Mouse (Mus musculus) neural tube, embryonic 13.5 days (tissue): ENCODE results near the gene Col7a1. TPM values are rescaled to one million over a fixed set of nuclear protein-coding genes. Genes with fewer than 3 reads are reported as not detected.

Experiments
- ATAC-seq: fragments of 200-750 bp; cut with Nextera tagmentation; 2 replicates; pipeline ENCODE4 v1.8.0; 2017; ENCODE audit warnings: low read depth, mild to moderate bottlenecking, moderate TSS enrichment, moderate library complexity
- H3K27ac ChIP-seq: fragments of 300-500 bp; sonication (generic); replicated peaks from 2 replicates; pipeline ENCODE4 v1.5.1; 2015; ENCODE audit warnings: moderate library complexity, mild to moderate bottlenecking, inconsistent platforms
- H3K27me3 ChIP-seq: fragments of 300-500 bp; sonication (generic); 2 replicates; pipeline ENCODE4 v1.6.1; 2015; ENCODE audit warnings: mild to moderate bottlenecking, inconsistent platforms
- H3K36me3 ChIP-seq: fragments of 300-500 bp; sonication (generic); 2 replicates; pipeline ENCODE4 v1.6.1; 2015; ENCODE audit warnings: mild to moderate bottlenecking, inconsistent platforms
- H3K4me1 ChIP-seq: fragments of 300-500 bp; sonication (generic); replicated peaks from 2 replicates; pipeline ENCODE4 v1.6.1; 2015; ENCODE audit warnings: inconsistent platforms
- H3K4me2 ChIP-seq: fragments of 300-500 bp; sonication (generic); 2 replicates; pipeline ENCODE4 v1.6.1; 2015; ENCODE audit warnings: inconsistent platforms, mild to moderate bottlenecking, moderate library complexity
- H3K4me3 ChIP-seq: fragments of 300-500 bp; sonication (generic); 2 replicates; pipeline ENCODE4 v1.5.1; 2015; ENCODE audit warnings: mild to moderate bottlenecking, inconsistent platforms
- H3K9ac ChIP-seq: fragments of 300-500 bp; sonication (generic); 2 replicates; pipeline ENCODE4 v1.6.1; 2015; ENCODE audit warnings: moderate library complexity, mild to moderate bottlenecking, inconsistent platforms
- H3K9me3 ChIP-seq: fragments of 300-500 bp; sonication (generic); 2 replicates; pipeline ENCODE4 v1.6.1; 2016; ENCODE audit warnings: inconsistent platforms
- WGBS: fragments of 180-500 bp; shearing (Covaris S2); methylation state at CpG from one replicate; pipeline ENCODE4 v1.1.7; 2015; 5-methylcytosine and 5-hydroxymethylcytosine counted together
- polyA plus RNA-seq: library from polyadenylated mRNA; unstranded; fragments of >200 nt; fragmentation: Nextera tagmentation; extraction: Ambion mirVana; gene quantifications from 2 replicates; pipeline ENCODE4 v1.2.1, GENCODE M21; 2015

Gene Col7a1
- polyA plus RNA-seq, 1 experiment from 2014 or later: 2.2 TPM

- Histone ChIP-seq H3K9ac (no peak overlapping the region), H3K36me3 (no peaks in the 10 kb centered on the region), H3K4me3 (no peak overlapping the region), H3K27me3 (no peaks in the 10 kb centered on the region), H3K4me1 (peaks cover 15% of the 10 kb centered on the region), H3K27ac (no peak overlapping the region), H3K4me2 (no peak overlapping the region; the same call in 1 of the 2 replicates), H3K9me3 (no peaks in the 10 kb centered on the region)
- ATAC-seq: no peak
- WGBS: 21% methylated on average over 15 of the region's 15 CpGs
Observed at GRCm38 (mm10) chr9:108987704-108988350, 34.4 kb downstream of the Col7a1 start.

DNA sequence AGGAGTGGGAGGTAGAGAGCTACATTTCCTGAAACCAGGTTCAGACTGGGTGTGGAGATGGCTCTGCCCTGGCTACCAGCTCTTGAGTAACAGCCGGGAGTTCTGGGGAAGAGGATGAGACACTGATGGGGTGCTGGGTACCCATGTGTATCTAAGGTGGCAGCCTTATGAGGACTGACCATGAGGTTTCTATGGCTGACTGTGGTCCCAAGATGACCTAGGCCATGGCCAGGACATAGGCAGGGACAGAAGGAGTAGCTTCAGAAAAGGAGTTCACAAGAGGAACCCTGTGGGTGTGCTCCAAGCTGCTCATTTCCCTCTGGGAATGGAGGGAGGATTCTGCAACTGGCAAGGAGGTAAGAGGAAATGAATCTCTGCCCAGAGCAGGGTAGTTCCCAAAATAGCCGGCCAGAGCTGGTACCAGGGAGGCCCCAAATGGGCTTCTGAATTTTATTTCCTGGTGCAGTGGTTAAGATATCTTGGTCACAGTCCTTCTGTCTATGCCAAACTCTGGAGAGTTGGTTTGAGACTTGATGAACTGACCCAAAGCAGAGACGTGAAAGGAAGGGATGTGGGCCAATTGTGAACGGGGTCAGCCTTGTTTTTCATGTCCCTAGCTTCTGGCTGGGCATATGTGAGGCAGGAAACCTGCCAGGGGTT, 36.5 kb downstream of the Col7a1 start:
- WGBS: 85% methylated on average over 4 of the region's 4 CpGs
- H3K36me3 ChIP-seq: no peaks in the 10 kb centered on the region
- no peak for ATAC-seq
- no peak overlapping the region for H3K27ac ChIP-seq
- no peaks in the 10 kb centered on the region for H3K9me3 ChIP-seq
- H3K4me3 ChIP-seq: no peak overlapping the region
- no peaks in the 10 kb centered on the region for H3K27me3 ChIP-seq
- H3K4me2 ChIP-seq: no peak overlapping the region
- peaks cover 20% of the 10 kb centered on the region for H3K4me1 ChIP-seq
- no peak overlapping the region for H3K9ac ChIP-seq

DNA sequence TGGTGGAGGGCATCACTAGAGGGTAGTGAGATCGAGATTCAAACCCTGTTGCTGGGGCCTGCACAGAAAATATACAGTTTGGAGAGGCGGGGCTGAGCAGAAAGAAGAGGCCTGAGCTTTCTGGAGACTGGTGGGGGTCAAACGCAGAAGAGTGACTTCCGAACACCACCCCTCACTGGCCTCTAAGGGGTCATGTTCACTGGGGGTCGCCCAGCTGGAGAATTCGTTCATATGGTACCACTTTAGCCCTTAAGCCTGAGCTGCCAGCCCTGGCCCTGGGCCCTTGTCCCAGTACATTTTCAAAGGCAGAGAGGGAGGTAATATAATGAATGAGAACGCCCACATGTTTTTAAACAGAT, 37.1 kb downstream of the Col7a1 start:
- H3K9me3 ChIP-seq: no peaks in the 10 kb centered on the region
- no peaks in the 10 kb centered on the region for H3K36me3 ChIP-seq
- H3K27me3 ChIP-seq: no peaks in the 10 kb centered on the region
- WGBS: 83% methylated on average over 7 of the region's 7 CpGs
- ATAC-seq: no peak
- H3K4me2 ChIP-seq: no peak overlapping the region
- H3K27ac ChIP-seq: no peak overlapping the region; the same call in 1 of the 2 replicates
- H3K4me3 ChIP-seq: no peak overlapping the region
- H3K4me1 ChIP-seq: peaks cover 25% of the 10 kb centered on the region
- H3K9ac ChIP-seq: no peak overlapping the region

- peaks cover 31% of the 10 kb centered on the region for H3K4me1 ChIP-seq
- WGBS: 1% methylated on average over 31 of the region's 31 CpGs
- peak within 1 kb of the TSS; percentile 85 for H3K27ac ChIP-seq
- H3K27me3 ChIP-seq: no peaks in the 10 kb centered on the region
- no peaks in the 10 kb centered on the region for H3K36me3 ChIP-seq
- ATAC-seq: peak; percentile 95
- no peaks in the 10 kb centered on the region for H3K9me3 ChIP-seq
- H3K4me3 ChIP-seq: peak within 1 kb of the TSS; percentile 58
- H3K4me2 ChIP-seq: peak within 1 kb of the TSS; percentile 71
- peak within 1 kb of the TSS; percentile 83 for H3K9ac ChIP-seq
Observed at GRCm38 (mm10) chr9:108991428-108992084, 38.2 kb downstream of the Col7a1 start, which contains the start of gene Pfkfb4. Gene Pfkfb4 (plus strand): TSS chr9:108991778.

- 14% methylated on average over 18 of the region's 18 CpGs for WGBS
- Histone ChIP-seq H3K9ac (peak overlapping the region; percentile 83), H3K4me3 (peak overlapping the region; percentile 58), H3K4me2 (peak overlapping the region; percentile 71), H3K4me1 (peaks cover 31% of the 10 kb centered on the region), H3K36me3 (no peaks in the 10 kb centered on the region), H3K27me3 (no peaks in the 10 kb centered on the region), H3K9me3 (no peaks in the 10 kb centered on the region), H3K27ac (peak overlapping the region; percentile 70)
- no peak; the same call in 1 of the 2 replicates for ATAC-seq
Observed at GRCm38 (mm10) chr9:108992085-108992469, 38.7 kb downstream of the Col7a1 start.

DNA sequence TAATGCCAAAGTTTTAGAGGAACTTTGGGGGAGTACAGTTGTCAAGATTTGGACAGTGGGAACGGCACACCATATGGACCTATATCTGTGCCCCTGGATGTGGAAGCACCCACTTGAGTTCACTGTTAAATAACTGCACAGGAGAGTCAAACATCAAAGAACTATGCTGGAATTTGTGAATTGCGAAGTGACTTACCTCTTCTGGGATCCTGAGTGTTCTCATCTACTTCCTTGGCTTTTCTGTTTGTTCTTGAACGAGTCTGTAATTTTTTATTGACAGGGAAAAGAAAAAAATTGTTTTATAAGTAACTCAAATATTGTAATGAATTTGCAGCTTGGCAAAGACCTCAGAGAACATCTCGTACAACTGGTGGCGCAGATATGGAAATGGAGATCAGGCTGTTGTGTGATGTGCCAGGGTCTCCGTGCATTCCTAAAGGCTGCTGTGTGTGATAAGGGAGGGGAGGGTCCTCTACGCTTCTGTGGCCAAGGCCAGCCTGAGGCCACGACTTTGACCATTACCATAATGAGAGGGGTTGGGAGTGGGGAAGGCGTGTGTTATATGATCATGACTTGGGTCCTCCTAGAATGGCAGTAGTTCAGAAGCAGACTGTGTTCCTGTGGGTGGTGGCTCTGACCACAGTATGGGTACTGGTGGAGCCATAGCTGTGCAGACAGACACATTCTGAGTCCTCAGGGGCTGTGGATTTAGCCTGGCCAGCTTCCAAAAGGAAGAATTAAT, 39.4 kb downstream of the Col7a1 start:
- H3K27ac ChIP-seq: no peak overlapping the region
- H3K4me2 ChIP-seq: peak overlapping the region; percentile 71
- H3K9ac ChIP-seq: peak overlapping the region; percentile 83; the same call in 1 of the 2 replicates
- peaks cover 31% of the 10 kb centered on the region for H3K4me1 ChIP-seq
- no peaks in the 10 kb centered on the region for H3K9me3 ChIP-seq
- H3K36me3 ChIP-seq: no peaks in the 10 kb centered on the region
- H3K27me3 ChIP-seq: no peaks in the 10 kb centered on the region
- peak overlapping the region; percentile 58 for H3K4me3 ChIP-seq
- 89% methylated on average over 9 of the region's 9 CpGs for WGBS
- no peak for ATAC-seq

DNA sequence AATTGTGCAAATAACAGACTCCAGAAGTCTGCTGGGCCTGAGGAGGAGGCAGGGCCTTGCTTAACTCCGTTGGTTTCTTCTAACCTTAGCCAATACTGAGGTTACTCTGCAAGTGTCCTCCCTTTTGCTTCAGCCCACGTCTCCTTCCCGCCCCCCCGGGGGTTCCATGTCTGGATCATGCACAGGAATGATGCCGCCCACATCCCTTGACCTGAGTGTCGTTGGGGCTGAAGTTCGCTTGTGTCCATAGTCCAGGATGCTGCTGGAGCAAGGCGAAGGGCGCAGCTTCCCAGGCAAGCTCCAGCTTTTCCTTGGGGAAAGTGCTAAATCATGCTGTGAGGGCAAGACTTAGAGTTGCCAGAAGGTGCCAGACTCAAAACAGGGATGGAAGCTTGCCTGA, 43.0 kb downstream of the Col7a1 start:
- H3K9ac ChIP-seq: no peak overlapping the region; the same call in 1 of the 2 replicates
- no peak overlapping the region for H3K4me2 ChIP-seq
- H3K36me3 ChIP-seq: no peaks in the 10 kb centered on the region
- no peaks in the 10 kb centered on the region for H3K9me3 ChIP-seq
- no peak for ATAC-seq
- WGBS: 78% methylated on average over 9 of the region's 9 CpGs
- no peak overlapping the region for H3K4me3 ChIP-seq
- H3K27ac ChIP-seq: no peak overlapping the region
- H3K4me1 ChIP-seq: peaks cover 27% of the 10 kb centered on the region
- H3K27me3 ChIP-seq: no peaks in the 10 kb centered on the region

- Histone ChIP-seq H3K4me3 (no peak overlapping the region), H3K9ac (peak overlapping the region; percentile 23; the same call in 1 of the 2 replicates), H3K27ac (no peak overlapping the region), H3K27me3 (no peaks in the 10 kb centered on the region), H3K4me1 (0 out of 2 replicates have a peak, but pooled peaks cover 14% of the 10 kb centered on the region), H3K9me3 (no peaks in the 10 kb centered on the region), H3K4me2 (no peak overlapping the region), H3K36me3 (peaks cover 7% of the 10 kb centered on the region)
- ATAC-seq: no peak
- 86% methylated on average over 19 of the region's 19 CpGs for WGBS
Observed at GRCm38 (mm10) chr9:108998287-108999166, 45.1 kb downstream of the Col7a1 start.

DNA sequence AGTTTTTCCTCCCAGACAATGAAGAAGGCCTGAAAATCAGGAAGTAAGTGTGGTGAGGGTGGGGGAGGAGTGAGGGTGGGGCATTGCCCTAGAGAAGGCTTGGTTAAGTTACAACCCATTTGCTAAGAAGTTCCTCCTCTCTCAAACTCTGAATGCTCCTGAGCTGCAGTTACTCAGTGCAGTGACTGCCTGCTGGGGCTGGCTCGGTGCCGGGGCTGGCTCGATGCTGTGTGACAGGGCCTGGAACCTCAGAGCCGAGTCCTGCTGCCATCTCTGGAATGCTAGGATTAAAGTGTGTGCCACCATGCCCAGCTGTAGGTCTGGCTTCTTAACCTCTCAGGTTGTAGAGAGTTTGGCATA, 45.8 kb downstream of the Col7a1 start:
- 88% methylated on average over 4 of the region's 4 CpGs for WGBS
- peaks cover 7% of the 10 kb centered on the region for H3K36me3 ChIP-seq

DNA sequence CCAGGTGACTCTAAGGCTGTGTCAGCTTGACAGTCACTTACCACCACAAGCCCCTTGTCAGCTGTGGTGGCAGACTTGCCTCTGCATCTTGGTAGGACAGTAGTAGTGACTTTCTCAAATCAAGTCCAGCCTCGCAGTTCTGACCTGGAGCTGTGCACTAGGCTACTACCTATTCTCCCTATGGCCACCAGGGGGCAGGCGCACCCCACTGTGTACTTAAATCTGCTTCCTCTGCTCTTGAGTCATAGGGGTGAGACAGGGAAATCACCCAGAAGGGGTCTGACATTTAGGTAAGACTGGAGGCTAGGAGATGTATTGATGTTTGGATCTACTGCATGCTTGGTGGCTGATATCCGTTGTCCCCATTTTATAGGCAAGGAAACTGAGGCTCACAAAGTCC, 47.3 kb downstream of the Col7a1 start:
- ATAC-seq: peak; percentile 38; the same call in 1 of the 2 replicates
- WGBS: 7% methylated on average over 3 of the region's 3 CpGs

More for the DNA sequence above, 45.8 kb downstream of the Col7a1 start:
- Histone ChIP-seq H3K27me3 (no peaks in the 10 kb centered on the region), H3K4me2 (no peak overlapping the region), H3K4me3 (no peak overlapping the region), H3K9ac (no peak overlapping the region), H3K27ac (no peak overlapping the region), H3K9me3 (no peaks in the 10 kb centered on the region), H3K4me1 (0 out of 2 replicates have a peak, but pooled peaks cover 14% of the 10 kb centered on the region)
- ATAC-seq: no peak

GRCm38 (mm10) chr9:109003201-109003600, 49.8 kb downstream of the Col7a1 start:
- Histone ChIP-seq H3K4me2 (no peak overlapping the region), H3K4me1 (0 out of 2 replicates have a peak, but pooled peaks cover 3% of the 10 kb centered on the region), H3K27ac (no peak overlapping the region), H3K9me3 (no peaks in the 10 kb centered on the region), H3K27me3 (no peaks in the 10 kb centered on the region), H3K36me3 (peaks cover 30% of the 10 kb centered on the region), H3K4me3 (no peak overlapping the region), H3K9ac (no peak overlapping the region)
- WGBS: 51% methylated on average over 2 of the region's 2 CpGs
- no peak for ATAC-seq

More for the DNA sequence above, 47.3 kb downstream of the Col7a1 start:
- Histone ChIP-seq H3K4me1 (0 out of 2 replicates have a peak, but pooled peaks cover 6% of the 10 kb centered on the region), H3K27me3 (no peaks in the 10 kb centered on the region), H3K4me2 (no peak overlapping the region), H3K36me3 (peaks cover 12% of the 10 kb centered on the region), H3K9ac (no peak overlapping the region), H3K9me3 (no peaks in the 10 kb centered on the region), H3K27ac (no peak overlapping the region), H3K4me3 (no peak overlapping the region)
